Mouse (Mus musculus) midbrain, embryonic 16.5 days (tissue): Measurements from ENCODE around the gene Sc5d. TPM values are rescaled to one million over a fixed set of nuclear protein-coding genes. Genes with fewer than 3 reads are reported as not detected.

ENCODE experiments used
- ATAC-seq: fragments of 200-750 bp; cut with Nextera tagmentation; 2 replicates; pipeline ENCODE4 v1.8.0; 2017; ENCODE audit warnings: moderate TSS enrichment
- H3K27ac ChIP-seq: fragments of 300-500 bp; sonication (generic); 2 replicates; pipeline ENCODE4 v1.5.1; 2014; ENCODE audit warnings: mild to moderate bottlenecking, low read length, mixed read lengths
- H3K27me3 ChIP-seq: fragments of 300-500 bp; sonication (generic); 2 replicates; pipeline ENCODE4 v1.6.1; 2014; ENCODE audit warnings: low read depth, low read length, mixed read lengths; ENCODE audit not compliant: control insufficient read depth, insufficient read depth
- H3K36me3 ChIP-seq: fragments of 300-500 bp; sonication (generic); 2 replicates; pipeline ENCODE4 v1.6.1; 2014; ENCODE audit warnings: mild to moderate bottlenecking, low read length, moderate library complexity, mixed read lengths; ENCODE audit not compliant: control insufficient read depth, insufficient read depth
- H3K4me1 ChIP-seq: fragments of 300-500 bp; sonication (generic); 2 replicates; pipeline ENCODE4 v1.6.1; 2014; ENCODE audit warnings: mild to moderate bottlenecking, low read length, mixed read lengths; ENCODE audit not compliant: control insufficient read depth, insufficient read depth
- H3K4me2 ChIP-seq: fragments of 300-500 bp; sonication (generic); 2 replicates; pipeline ENCODE4 v1.6.1; 2014; ENCODE audit warnings: mild to moderate bottlenecking, low read length, mixed read lengths
- H3K4me3 ChIP-seq: fragments of 300-500 bp; sonication (generic); 2 replicates; pipeline ENCODE4 v1.5.1; 2014; ENCODE audit warnings: low read depth, mild to moderate bottlenecking, low read length, moderate library complexity, mixed read lengths
- H3K9ac ChIP-seq: fragments of 300-500 bp; sonication (generic); 2 replicates; pipeline ENCODE4 v1.6.1; 2014; ENCODE audit warnings: low read depth, low read length, mixed read lengths
- H3K9me3 ChIP-seq: fragments of 300-500 bp; sonication (generic); replicated peaks from 2 replicates; pipeline ENCODE4 v1.6.1; 2014; ENCODE audit warnings: mild to moderate bottlenecking, low read length, mixed read lengths; ENCODE audit not compliant: control insufficient read depth, poor library complexity, severe bottlenecking
- WGBS: fragments of 180-500 bp; shearing (Covaris S2); extraction: QIAGEN DNeasy Blood & Tissue Kit; methylation state at CpG from one replicate; pipeline ENCODE4 v1.1.7; 2014; 5-methylcytosine and 5-hydroxymethylcytosine counted together
- polyA plus RNA-seq: library from polyadenylated mRNA; unstranded; fragments of >200 nt; fragmentation: Nextera tagmentation; extraction: Ambion mirVana; gene quantifications from 2 replicates; pipeline ENCODE4 v1.2.1, GENCODE M21; 2015

Gene Sc5d
- polyA plus RNA-seq, 1 experiment from 2014 or later, result 88.3 TPM

- no peaks in the 10 kb centered on the region for H3K9me3 ChIP-seq
- H3K9ac ChIP-seq, result no peak overlapping the region
- H3K27me3 ChIP-seq, result no peaks in the 10 kb centered on the region
- H3K4me1 ChIP-seq, result no peaks in the 10 kb centered on the region
- ATAC-seq, result no peak
- no peak overlapping the region for H3K4me2 ChIP-seq
- WGBS, result 96% methylated on average over 3 of the region's 3 CpGs
- H3K4me3 ChIP-seq, result no peak overlapping the region
- no peak overlapping the region for H3K27ac ChIP-seq
- no peaks in the 10 kb centered on the region for H3K36me3 ChIP-seq
Measured at GRCm38 (mm10) chr9:42270617-42271016, 6.6 kb upstream of the Sc5d start.

GRCm38 (mm10) chr9:42270081-42270480 is 6.0 kb upstream of the Sc5d start:
- Histone ChIP-seq H3K9me3 (no peaks in the 10 kb centered on the region), H3K4me2 (no peak overlapping the region), H3K4me1 (peaks cover 3% of the 10 kb centered on the region), H3K27ac (no peak overlapping the region), H3K9ac (no peak overlapping the region), H3K36me3 (no peaks in the 10 kb centered on the region), H3K27me3 (no peaks in the 10 kb centered on the region), H3K4me3 (no peak overlapping the region)
- 89% methylated on average over 5 of the region's 5 CpGs for WGBS
- ATAC-seq, result no peak

GRCm38 (mm10) chr9:42268371-42268770 is 4.3 kb upstream of the Sc5d start:
- no peak for ATAC-seq
- Histone ChIP-seq H3K4me2 (no peak overlapping the region), H3K9me3 (no peaks in the 10 kb centered on the region), H3K4me3 (no peak overlapping the region), H3K4me1 (peaks cover 8% of the 10 kb centered on the region), H3K27me3 (no peaks in the 10 kb centered on the region), H3K27ac (no peak overlapping the region), H3K36me3 (no peaks in the 10 kb centered on the region), H3K9ac (no peak overlapping the region)
- 91% methylated on average over 5 of the region's 5 CpGs for WGBS

DNA sequence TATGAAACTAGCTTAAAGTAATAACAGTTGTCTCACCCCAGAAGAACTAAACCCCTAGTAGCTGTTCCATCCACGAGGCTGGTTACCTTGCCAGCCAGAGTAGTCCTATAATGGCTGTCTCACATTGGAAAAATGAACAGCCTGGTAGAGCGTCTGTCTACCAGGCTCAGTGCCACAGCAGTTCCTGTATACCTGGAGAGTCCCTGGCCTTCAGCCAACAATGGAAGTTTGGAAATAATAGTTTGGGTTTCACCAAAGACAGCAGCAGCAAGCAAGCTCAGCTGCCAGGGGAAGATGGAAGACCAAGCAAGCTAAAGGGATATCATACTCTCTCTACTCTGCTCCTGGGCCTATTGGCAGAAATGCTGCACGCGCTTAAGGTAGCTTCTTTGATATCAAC is 1.3 kb upstream of the Sc5d start:
- Histone ChIP-seq H3K4me1 (peaks cover 30% of the 10 kb centered on the region), H3K9me3 (no peaks in the 10 kb centered on the region), H3K27me3 (no peaks in the 10 kb centered on the region), H3K36me3 (no peaks in the 10 kb centered on the region), H3K4me2 (peak overlapping the region; percentile 62), H3K4me3 (no peak overlapping the region), H3K9ac (no peak overlapping the region), H3K27ac (no peak overlapping the region)
- ATAC-seq, result no peak
- 92% methylated on average over 4 of the region's 4 CpGs for WGBS

DNA sequence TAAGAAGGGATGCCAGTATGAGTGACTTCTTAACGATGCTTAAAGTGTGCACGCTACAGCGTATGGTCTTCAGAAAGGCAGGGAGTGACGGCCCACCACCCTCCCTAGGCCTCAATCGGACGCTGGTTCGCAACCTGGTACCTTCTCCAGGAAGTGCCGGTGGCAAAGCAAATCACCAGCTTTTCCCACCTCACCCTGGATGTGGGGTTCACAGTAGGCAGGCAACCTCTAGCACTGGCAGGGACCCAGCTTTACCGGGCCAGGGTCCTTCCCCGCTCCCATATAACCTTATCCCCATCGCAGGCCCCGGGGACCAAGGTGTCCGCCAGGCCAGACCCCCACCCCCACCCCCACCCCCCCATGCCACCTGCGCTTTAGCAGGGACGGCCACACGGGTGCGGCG is 346 bp downstream of the Sc5d start:
- H3K4me1 ChIP-seq, result peaks cover 30% of the 10 kb centered on the region
- H3K4me3 ChIP-seq, result peak overlapping the region; percentile 84
- no peaks in the 10 kb centered on the region for H3K9me3 ChIP-seq
- H3K36me3 ChIP-seq, result peaks cover 3% of the 10 kb centered on the region; the same call in 1 of the 2 replicates
- 0% methylated on average over 18 of the region's 18 CpGs for WGBS
- H3K4me2 ChIP-seq, result peak overlapping the region; percentile 71
- H3K27me3 ChIP-seq, result no peaks in the 10 kb centered on the region
- H3K27ac ChIP-seq, result peak overlapping the region; percentile 96
- ATAC-seq, result peak; percentile 74
- peak overlapping the region; percentile 85 for H3K9ac ChIP-seq

DNA sequence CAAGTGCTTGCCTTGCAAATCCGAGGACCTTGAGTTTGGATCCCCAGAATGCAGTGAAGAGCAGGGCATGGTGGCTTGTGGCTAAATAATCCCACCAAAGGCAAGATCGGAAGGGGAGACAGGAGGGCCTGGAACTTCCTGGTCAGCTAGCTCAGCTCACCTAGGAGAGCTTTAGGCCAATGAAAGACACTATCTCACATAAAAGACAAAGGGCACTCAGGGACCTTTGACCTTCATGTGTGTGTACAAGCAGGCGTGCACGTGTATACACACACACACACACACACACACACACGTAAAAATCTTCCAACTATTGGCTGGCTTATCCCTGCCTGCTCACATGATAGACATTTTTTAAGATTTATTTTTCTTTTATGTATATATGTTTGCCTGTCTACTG is 3.6 kb downstream of the Sc5d start:
- no peak overlapping the region for H3K4me3 ChIP-seq
- H3K36me3 ChIP-seq, result peaks cover 26% of the 10 kb centered on the region
- H3K9ac ChIP-seq, result no peak overlapping the region
- WGBS, result 94% methylated on average over 5 of the region's 5 CpGs
- H3K9me3 ChIP-seq, result no peaks in the 10 kb centered on the region
- ATAC-seq, result no peak
- H3K27ac ChIP-seq, result no peak overlapping the region
- H3K27me3 ChIP-seq, result no peaks in the 10 kb centered on the region
- H3K4me1 ChIP-seq, result peaks cover 30% of the 10 kb centered on the region
- no peak overlapping the region for H3K4me2 ChIP-seq

DNA sequence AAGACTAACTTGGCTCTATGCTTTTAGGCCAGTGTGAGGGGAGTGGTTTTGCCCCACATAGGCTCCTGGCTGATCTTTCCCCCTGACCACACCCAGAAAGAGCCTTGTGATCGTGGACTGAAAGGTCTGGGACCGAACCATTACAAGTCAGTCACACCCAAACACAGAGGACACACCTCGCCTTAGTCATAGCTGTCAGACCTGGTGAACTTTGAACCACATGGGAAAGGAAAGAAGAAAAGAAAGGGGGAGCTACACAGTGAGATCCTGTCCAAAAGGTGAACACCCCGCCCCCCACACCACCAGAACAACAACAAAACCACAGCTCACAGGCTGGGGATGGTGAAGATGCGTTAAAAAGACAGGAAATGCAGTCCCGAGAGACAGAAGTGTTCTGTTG is 14.9 kb downstream of the Sc5d start:
- Histone ChIP-seq H3K9me3 (no peaks in the 10 kb centered on the region), H3K9ac (no peak overlapping the region), H3K36me3 (peaks cover 8% of the 10 kb centered on the region), H3K4me1 (no peaks in the 10 kb centered on the region), H3K4me3 (no peak overlapping the region), H3K27ac (no peak overlapping the region), H3K4me2 (no peak overlapping the region), H3K27me3 (no peaks in the 10 kb centered on the region)
- ATAC-seq, result no peak
- 88% methylated on average over 6 of the region's 6 CpGs for WGBS

GRCm38 (mm10) chr9:42246688-42247087 is 17.4 kb downstream of the Sc5d start:
- no peaks in the 10 kb centered on the region for H3K4me1 ChIP-seq
- no peak for ATAC-seq
- no peak overlapping the region for H3K4me3 ChIP-seq
- H3K9ac ChIP-seq, result no peak overlapping the region
- no peaks in the 10 kb centered on the region for H3K9me3 ChIP-seq
- no peaks in the 10 kb centered on the region for H3K27me3 ChIP-seq
- H3K36me3 ChIP-seq, result 0 out of 2 replicates have a peak, but pooled peaks cover 2% of the 10 kb centered on the region
- H3K27ac ChIP-seq, result no peak overlapping the region
- WGBS, result 93% methylated on average over 6 of the region's 6 CpGs
- H3K4me2 ChIP-seq, result no peak overlapping the region

DNA sequence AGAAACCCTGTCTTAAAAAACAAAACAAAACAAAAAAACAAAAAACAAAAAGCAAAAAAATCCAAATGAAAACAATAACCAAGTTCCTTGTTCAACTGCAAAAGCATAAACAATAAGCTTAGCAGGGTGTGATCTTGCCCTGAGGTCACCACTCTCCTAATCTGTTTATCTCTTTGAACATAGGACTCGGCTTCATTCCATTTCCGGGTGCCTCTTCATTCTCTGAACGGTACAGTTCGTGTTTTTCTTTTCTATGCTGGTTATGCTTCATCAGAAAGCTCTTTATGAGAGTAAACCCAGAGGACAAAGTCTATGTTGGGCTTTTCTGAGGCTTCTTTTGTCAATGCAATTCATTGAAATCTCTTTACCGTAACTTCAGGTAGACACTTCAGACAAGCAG is 19.9 kb downstream of the Sc5d start:
- H3K4me1 ChIP-seq, result peaks cover 7% of the 10 kb centered on the region; the same call in 1 of the 2 replicates
- H3K36me3 ChIP-seq, result 0 out of 2 replicates have a peak, but pooled peaks cover 2% of the 10 kb centered on the region
- 79% methylated on average over 5 of the region's 5 CpGs for WGBS
- no peak overlapping the region for H3K9ac ChIP-seq
- no peak for ATAC-seq
- H3K27ac ChIP-seq, result no peak overlapping the region
- H3K4me2 ChIP-seq, result no peak overlapping the region
- H3K9me3 ChIP-seq, result no peaks in the 10 kb centered on the region
- H3K27me3 ChIP-seq, result no peaks in the 10 kb centered on the region
- no peak overlapping the region for H3K4me3 ChIP-seq
